Mouse (Mus musculus): Measurements from ENCODE around the gene Usp30.

DNA sequence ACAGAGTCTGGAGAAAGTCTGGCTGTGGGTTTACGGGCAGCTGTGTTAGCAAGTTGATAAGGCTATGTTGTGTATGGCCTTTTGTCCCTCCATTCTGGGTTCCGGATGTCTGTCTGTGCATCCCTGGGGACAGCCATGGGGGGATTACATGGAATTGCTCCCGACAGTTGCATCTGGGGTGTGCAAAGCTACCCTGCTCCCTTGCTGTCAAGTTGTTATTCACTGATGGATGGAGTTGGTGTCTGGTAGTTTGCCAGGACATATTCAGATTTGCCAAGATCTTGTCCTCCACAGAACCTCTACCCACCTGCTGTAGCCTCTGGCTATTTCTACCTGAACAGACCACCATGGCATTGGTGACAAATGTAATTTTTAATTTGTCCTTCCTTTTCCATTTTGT, 19.1 kb upstream of the Usp30 start:
- TF ChIP-seq CTCF (IDR thresholded peaks at IDR 0.05; ENCODE audit: control insufficient read depth, insufficient read depth, insufficient replicate concordance, low read depth, low read length) (no peak), POLR2A (IDR thresholded peaks at IDR 0.05; ENCODE audit: control insufficient read depth, low read depth, low read length) (no peak)

Data from testis, adult 2 months (tissue).